Mouse (Mus musculus) cerebellum, adult 2 months (tissue): ENCODE measurements around the gene 2310033P09Rik.

Experiments used
- CTCF ChIP-seq: fragments of 200-500 bp; IDR thresholded peaks from 2 replicates; pipeline ENCODE4 v1.5.1; 2011; ENCODE audit warnings: low read depth, mild to moderate bottlenecking, control low read depth, low read length, moderate library complexity, borderline replicate concordance; ENCODE audit not compliant: insufficient read depth
- POLR2A ChIP-seq: fragments of 200-500 bp; IDR thresholded peaks from 2 replicates; pipeline ENCODE4 v1.6.1; 2011; ENCODE audit warnings: low read length, control low read depth, borderline replicate concordance; ENCODE audit not compliant: insufficient read depth

DNA sequence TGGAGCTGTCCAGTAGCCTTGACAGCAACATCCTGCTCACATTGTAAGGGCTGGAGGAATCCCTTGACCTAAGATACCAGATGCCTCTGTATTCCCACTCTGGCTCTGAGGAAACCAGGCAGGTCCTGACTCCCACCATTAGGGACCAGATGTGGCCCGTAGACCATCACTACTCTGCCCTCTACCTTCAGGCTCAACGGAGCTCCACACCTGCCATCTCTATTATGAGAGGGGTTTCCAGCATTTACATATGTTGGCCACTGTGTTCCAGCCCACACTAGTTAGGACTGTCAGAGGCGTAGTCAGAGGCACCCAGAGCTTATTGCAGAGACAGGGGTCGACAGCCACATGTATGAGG, 31.3 kb downstream of the 2310033P09Rik start:
- TF ChIP-seq POLR2A (no peak), CTCF (no peak)
